Mouse (Mus musculus) ES-E14 (cell line): ENCODE results near the gene Slc25a41. TPM values are rescaled to one million over a fixed set of nuclear protein-coding genes. Genes with fewer than 3 reads are reported as not detected.

Experiments
- DNase-seq: peaks from one replicate; pipeline ENCODE4 v3.0.0-alpha.2; 2013; ENCODE audit warnings: low read depth, low spot score
- H3K27ac ChIP-seq: 2 replicates; pipeline ENCODE4 v1.5.1; 2012; ENCODE audit warnings: low read depth, mild to moderate bottlenecking, low read length, moderate library complexity, mixed read lengths; ENCODE audit not compliant: poor library complexity, insufficient read depth, severe bottlenecking
- H3K36me3 ChIP-seq: 2 replicates; pipeline ENCODE4 v1.6.1; 2012; ENCODE audit warnings: mild to moderate bottlenecking, low read length, moderate library complexity, mixed read lengths; ENCODE audit not compliant: control insufficient read depth, poor library complexity, insufficient read depth, severe bottlenecking
- H3K4me1 ChIP-seq, 2 experiments: fragments of 150-350 bp in 1 of 2; sonication (generic) in 1 of 2; 2 replicates each; pipeline ENCODE4 v1.6.1; 2012; ENCODE audit warnings: low read length in 2 of 2, mild to moderate bottlenecking in 1 of 2, mixed read lengths in 1 of 2; ENCODE audit not compliant: control insufficient read depth in 2 of 2, insufficient read depth in 2 of 2, poor library complexity in 1 of 2
- H3K4me3 ChIP-seq, 2 experiments: fragments of 150-350 bp in 1 of 2; sonication (generic) in 1 of 2; 2 replicates each; pipeline ENCODE4 v1.5.1; 2012; ENCODE audit warnings: low read length in 2 of 2, low read depth in 1 of 2, mild to moderate bottlenecking in 1 of 2, mixed read lengths in 1 of 2; ENCODE audit not compliant: insufficient read depth in 1 of 2, poor library complexity in 1 of 2, severe bottlenecking in 1 of 2
- H3K9ac ChIP-seq: 2 replicates; pipeline ENCODE4 v1.6.1; 2012; ENCODE audit warnings: low read depth, mild to moderate bottlenecking, low read length, mixed read lengths; ENCODE audit not compliant: poor library complexity, insufficient read depth, severe bottlenecking
- H3K9me3 ChIP-seq: fragments of 150-350 bp; sonication (generic); 2 replicates; pipeline ENCODE4 v1.6.1; 2012; ENCODE audit warnings: low read depth, mild to moderate bottlenecking, low read length; ENCODE audit not compliant: control insufficient read depth, insufficient read depth
- CHD2 ChIP-seq: IDR thresholded peaks from 2 replicates; pipeline ENCODE4 v1.6.1; 2014; ENCODE audit warnings: mild to moderate bottlenecking, low read depth, low read length, inconsistent platforms
- HCFC1 ChIP-seq: IDR thresholded peaks from 2 replicates; pipeline ENCODE4 v1.6.1; 2012; ENCODE audit warnings: low read length, inconsistent platforms, borderline replicate concordance; ENCODE audit not compliant: insufficient read depth
- MAFK ChIP-seq: IDR thresholded peaks from 2 replicates; pipeline ENCODE4 v1.6.1; 2014; ENCODE audit warnings: mild to moderate bottlenecking, low read depth, low read length, inconsistent platforms; ENCODE audit not compliant: insufficient read depth
- ZC3H11A ChIP-seq: IDR thresholded peaks from 2 replicates; pipeline ENCODE4 v1.6.1; 2012; ENCODE audit warnings: low read depth, mild to moderate bottlenecking, inconsistent platforms, low read length, borderline replicate concordance
- ZNF384 ChIP-seq: IDR thresholded peaks from 2 replicates; pipeline ENCODE4 v1.6.1; 2012; ENCODE audit warnings: low read depth, low read length, inconsistent platforms
- in situ Hi-C, 2 experiments: fragments of 600-800 bp; cut with MboI; formaldehyde crosslinking; loops; one replicate each; pipeline ENCODE4 v1.15.1; 2025; ENCODE audit warnings: low sequenced_read_pairs in 2 of 2, inconsistent platforms in 1 of 2; ENCODE audit not compliant: unreplicated experiment in 2 of 2
- total RNA-seq: library from RNA; depleted of rRNA; stranded (reverse); fragments of 300-350 nt; gene quantifications from 2 replicates; pipeline ENCODE4 v1.2.3, GENCODE M21; 2012

Slc25a41 gene
- total RNA-seq, 1 experiment: 0.40 TPM

- peaks cover 0 to 13% of the 10 kb centered on the region in 2 experiments; a peak in 2 of 4 replicates for H3K4me1 ChIP-seq
- TF ChIP-seq CHD2 (peak; percentile 48), HCFC1 (peak; percentile 80), ZC3H11A (no peak), MAFK (no peak)
- H3K4me3 ChIP-seq: peak within 1 kb of the TSS; percentile 80 to 90
- H3K9ac ChIP-seq: peak within 1 kb of the TSS; percentile 92
- peak; percentile 96 for DNase-seq
- H3K9me3 ChIP-seq: no peaks in the 10 kb centered on the region
- H3K27ac ChIP-seq: peak within 1 kb of the TSS; percentile 57
- H3K36me3 ChIP-seq: peaks cover 16% of the 10 kb centered on the region
- in situ Hi-C loops: no loop called here
Observed at GRCm38 (mm10) chr17:57011236-57012141, 30.0 kb downstream of the Slc25a41 start, which contains the start of the genes Gtf2f1 and Gm17949. Gtf2f1 (minus strand) TSS chr17:57011288. Gm17949 (plus strand) TSS chr17:57011469.

- in situ Hi-C loops: no loop called here
- peak overlapping the region; percentile 92 for H3K9ac ChIP-seq
- TF ChIP-seq MAFK (no peak), HCFC1 (no peak), CHD2 (no peak)
- H3K9me3 ChIP-seq: no peaks in the 10 kb centered on the region
- peaks cover 0 to 13% of the 10 kb centered on the region in 2 experiments; a peak in 2 of 4 replicates for H3K4me1 ChIP-seq
- H3K36me3 ChIP-seq: peaks cover 19% of the 10 kb centered on the region
- H3K4me3 ChIP-seq: peak overlapping the region; percentile 80 to 90
- DNase-seq: no peak
- peak overlapping the region; percentile 57 for H3K27ac ChIP-seq
Observed at GRCm38 (mm10) chr17:57010911-57011235, 30.6 kb downstream of the Slc25a41 start.

GRCm38 (mm10) chr17:57007137-57007905 lies 34.1 kb downstream of the Slc25a41 start:
- TF ChIP-seq HCFC1 (no peak), CHD2 (no peak), ZC3H11A (no peak), MAFK (no peak), ZNF384 (no peak)
- peak overlapping the region; percentile 22; the same call in 1 of the 2 replicates for H3K9ac ChIP-seq
- no peak overlapping the region for H3K27ac ChIP-seq
- in situ Hi-C loops: no loop called here
- H3K36me3 ChIP-seq: peaks cover 42% of the 10 kb centered on the region
- H3K4me3 ChIP-seq: peak overlapping the region in 1 of 2 experiments; percentile 3; a peak in 1 of 4 replicates
- peak; percentile 39 for DNase-seq
- H3K9me3 ChIP-seq: no peaks in the 10 kb centered on the region
- H3K4me1 ChIP-seq: peaks cover 0 to 11% of the 10 kb centered on the region in 2 experiments; a peak in 2 of 4 replicates

- TF ChIP-seq ZC3H11A (no peak), ZNF384 (no peak), MAFK (no peak), CHD2 (no peak), HCFC1 (no peak)
- DNase-seq: no peak
- Histone ChIP-seq H3K36me3 (peaks cover 45% of the 10 kb centered on the region), H3K9me3 (no peaks in the 10 kb centered on the region), H3K4me1 (peaks cover 0 to 6% of the 10 kb centered on the region in 2 experiments; a peak in 2 of 4 replicates), H3K4me3 (no peak overlapping the region), H3K9ac (no peak overlapping the region), H3K27ac (no peak overlapping the region)
- in situ Hi-C loops: no loop called here
Observed at GRCm38 (mm10) chr17:57003994-57004393, 37.5 kb downstream of the Slc25a41 start.
